Mouse (Mus musculus) liver, adult 2 months (tissue): Measurements from ENCODE around the gene Palm3.

Source experiments
- CTCF ChIP-seq: fragments of 200-500 bp; IDR thresholded peaks from 2 replicates; pipeline ENCODE4 v1.5.1; 2011; ENCODE audit warnings: low read depth, low read length, control low read depth
- POLR2A ChIP-seq: fragments of 200-500 bp; IDR thresholded peaks from 2 replicates; pipeline ENCODE4 v1.6.1; 2011; ENCODE audit warnings: low read length, control low read depth; ENCODE audit not compliant: insufficient read depth; ENCODE audit errors: extremely low read depth

DNA sequence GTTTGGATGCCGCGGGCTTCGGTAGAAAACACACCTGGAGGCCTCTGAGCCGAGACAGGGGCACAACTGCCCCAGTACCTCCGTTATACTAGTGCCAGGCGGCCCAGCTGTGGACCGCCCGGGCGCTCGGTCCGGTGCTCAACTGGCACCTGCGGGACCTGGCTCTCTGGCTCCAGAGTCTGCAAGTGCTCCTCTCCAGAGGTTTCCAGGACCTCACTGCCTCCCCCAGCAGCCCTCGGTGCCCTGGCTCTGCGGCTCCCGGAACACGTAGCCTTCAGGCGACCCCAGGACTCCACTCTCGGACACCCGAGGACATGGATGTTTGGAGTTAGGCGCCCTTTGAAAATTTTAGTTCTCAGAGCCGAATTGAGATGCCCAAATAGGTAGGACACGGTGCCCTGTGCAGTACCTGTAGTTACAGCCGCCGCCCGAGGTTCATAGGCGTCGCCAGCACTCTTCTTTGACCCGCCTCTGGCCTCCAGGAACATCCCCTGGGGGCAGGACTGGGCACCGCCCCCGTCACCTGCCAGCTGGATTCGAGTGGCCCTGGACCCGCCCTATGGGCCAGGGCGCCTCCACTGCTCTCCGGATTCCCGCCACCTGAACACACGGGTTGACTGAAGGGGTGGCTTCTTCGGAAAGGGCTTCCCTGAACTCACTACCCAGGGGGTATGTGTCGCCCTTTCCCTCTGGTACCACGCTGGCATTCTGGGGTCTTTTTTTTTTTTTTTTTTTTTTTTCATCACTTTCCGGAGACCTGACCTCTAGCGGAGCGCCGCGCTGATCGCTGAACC lies 9.4 kb upstream of the Palm3 start, which contains the start of gene 2210011C24Rik:
- TF ChIP-seq POLR2A (no peak), CTCF (no peak)
